Mouse (Mus musculus) heart, adult 9 months (tissue): ENCODE data around the gene Vps13d.
A peak's percentile ranks its signal among the peaks of the same experiment; 100 is the strongest.

Experiments
- DNase-seq, 2 experiments: peaks; one replicate each; pipeline ENCODE4 v3.0.0; 2022; ENCODE audit warnings: low spot score in 2 of 2

Vps13d gene

DNA sequence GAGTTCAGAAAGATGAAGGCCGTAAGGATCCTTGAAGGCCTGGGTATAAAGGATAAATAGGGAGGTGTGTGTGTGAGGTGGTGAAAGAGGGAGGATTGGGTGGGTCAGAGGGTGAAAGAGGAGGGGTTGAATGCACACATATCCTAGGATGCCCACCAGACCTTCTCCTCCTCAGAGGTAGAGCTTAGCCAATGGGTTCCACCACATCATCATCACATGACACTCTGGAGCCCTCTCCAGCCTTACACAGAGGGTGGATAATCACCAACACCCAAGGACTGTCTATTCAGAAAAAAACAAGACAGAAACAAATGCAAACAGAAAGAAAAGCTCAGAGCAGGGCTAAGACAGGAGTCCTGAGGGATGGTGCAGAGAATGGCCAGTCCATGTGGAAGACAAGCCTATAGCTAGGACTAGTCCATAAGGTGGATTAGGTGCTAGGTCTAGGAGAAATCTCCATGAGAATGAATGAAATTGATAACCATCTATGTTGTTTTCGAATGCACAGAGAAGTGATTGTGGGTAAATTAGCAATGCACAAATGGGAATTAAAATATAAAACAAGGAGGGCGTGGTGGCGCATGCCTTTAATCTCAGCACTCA is 188.8 kb downstream of the Vps13d start:
- no peak for DNase-seq

DNA sequence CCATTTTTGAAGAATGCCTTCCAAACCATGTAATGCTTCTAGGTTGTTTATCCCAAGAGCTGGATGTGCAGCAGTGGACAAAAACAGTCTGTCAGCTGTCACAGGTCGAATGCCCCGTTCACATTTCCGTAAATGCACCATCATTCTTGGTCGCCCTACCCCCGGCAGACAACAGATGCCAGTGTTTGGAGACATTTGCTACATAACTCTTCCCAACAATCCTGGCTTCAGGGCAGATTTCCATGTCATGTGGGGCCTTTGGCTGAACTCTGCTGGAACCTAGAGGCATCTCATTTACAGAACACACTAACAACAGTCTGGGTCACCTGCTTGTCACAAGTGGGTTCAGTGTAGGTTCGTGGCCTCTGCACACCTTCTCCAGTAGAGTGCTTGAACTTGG is 190.6 kb downstream of the Vps13d start:
- DNase-seq: peak in 1 of 2 experiments; percentile 42

DNA sequence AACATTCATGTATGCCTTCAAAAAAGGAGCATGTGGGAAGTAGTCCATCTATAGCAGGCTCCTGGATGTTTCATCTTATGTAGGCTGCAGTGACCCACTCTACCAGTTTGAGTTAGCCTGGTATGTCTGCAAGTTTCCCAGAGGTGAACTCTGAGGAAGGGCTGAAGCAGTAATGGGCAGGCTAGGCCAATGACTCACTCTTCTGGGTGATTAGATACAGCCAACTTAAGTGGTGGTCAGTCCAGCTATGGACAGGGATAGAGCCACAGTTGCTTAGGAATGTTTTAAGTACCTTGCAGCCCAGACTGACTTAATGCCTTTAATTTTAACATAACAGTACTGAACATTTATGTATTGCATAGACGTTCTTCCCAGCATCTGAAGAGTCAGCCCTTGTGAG is 192.1 kb downstream of the Vps13d start:
- no peak for DNase-seq

DNA sequence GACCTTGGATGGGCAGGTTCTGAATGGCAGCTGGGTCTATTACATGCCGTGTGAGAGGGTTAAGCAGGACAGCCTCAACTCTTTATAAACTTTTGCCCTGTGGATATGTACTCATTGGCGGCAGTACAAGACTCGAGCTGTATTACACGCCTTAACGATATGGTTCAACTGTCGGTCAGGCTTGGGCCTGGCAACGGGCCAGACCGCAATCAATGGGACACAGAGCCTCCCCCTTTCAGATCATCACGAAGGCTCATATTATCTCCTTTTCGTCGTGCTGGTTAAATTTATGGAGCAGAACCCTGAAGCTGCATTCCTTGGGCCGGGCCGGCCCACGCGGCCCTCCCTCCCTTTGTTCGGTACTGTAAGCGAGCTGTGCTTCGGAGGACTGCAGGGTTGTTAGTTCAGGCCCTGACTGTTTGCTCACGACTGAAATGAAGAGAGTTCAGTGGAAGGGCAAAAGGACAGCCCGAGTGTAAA is 194.9 kb downstream of the Vps13d start:
- DNase-seq: peak; percentile 59 to 70

DNA sequence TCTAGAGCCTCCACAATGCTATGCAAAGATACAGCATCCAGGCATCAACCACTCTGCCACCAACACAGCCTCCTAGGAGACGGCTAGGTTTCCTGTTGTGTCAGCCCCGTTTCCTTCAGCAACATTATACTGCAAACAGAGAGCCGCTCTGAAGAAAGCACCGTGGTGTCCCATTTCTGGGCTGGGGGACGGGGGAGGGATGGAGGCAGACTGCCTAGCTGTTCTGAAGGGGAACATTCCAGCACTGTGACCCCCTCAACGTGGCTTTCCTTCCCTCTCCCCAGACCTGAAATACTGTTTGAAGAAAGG is 195.3 kb downstream of the Vps13d start:
- DNase-seq: no peak

DNA sequence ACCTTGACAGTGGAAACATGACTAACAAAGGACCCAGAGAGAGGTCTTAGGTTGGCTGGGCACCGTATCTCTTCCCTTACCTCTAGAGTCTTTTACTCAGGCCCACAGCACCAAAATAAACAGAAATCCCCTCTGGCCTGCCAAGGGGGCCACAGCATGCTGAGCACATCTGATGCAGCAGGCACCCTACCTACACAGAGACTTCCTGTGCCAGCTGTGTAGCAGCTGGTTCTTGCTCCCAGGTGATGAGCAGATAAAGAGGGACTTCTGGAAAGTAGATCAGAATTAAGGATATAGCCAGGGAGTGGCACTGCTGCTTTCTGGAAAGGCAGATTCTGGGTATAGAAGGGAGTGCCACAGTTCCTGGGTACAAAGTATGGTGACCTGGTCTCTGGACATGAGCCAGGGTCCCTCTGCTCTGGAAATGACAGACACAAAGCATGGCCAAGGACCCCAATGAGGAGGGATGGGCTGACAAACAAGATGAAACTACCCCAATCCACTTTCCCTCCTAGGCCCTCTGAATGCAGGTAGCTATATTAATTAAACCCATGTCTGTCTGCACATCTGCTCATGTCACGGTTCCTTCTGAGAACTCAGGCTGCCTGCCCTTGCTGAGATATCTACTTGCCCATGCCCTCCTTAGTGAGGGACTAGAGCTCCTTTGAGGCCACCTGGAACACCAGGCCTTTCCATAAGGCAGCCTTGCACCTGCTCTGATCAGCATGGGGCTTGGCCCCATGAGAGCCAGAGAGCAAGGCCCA is 195.8 kb downstream of the Vps13d start:
- no peak for DNase-seq

DNA sequence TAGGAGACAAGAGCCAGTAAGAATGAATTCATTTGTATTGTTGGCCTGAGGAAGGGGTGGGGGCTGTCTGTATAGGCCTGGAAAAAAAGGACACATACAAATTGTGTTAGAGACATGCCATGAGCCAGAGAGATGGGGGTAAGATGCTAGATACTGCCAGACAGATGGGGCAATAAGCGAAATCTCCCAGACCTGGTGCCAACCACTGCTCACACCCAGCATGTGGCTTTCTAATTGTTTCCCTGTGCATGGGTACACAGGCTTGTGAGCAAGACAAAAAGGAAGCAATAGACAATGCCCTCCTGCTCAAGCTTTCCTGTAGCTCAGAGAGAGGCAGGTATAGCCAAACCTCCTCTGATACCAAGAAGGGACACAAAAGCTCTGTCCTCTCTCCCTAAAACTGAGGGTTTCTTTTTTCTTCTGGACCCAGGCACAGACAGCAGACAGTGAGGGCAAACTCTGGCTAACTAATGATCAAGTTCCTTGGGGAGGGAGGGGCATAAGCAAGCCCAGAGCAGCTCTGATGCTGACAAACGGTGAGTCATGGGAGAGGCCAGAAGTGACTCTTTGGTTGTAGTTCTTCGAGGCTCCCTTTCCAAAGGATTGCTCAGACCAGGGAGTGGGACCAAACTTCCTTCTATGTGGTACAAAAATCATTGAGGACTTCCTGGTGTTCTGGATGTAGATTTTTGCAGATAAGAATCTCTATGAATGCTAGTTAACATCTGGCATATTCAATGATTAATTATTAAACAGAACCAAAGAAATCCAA is 196.7 kb downstream of the Vps13d start:
- no peak for DNase-seq

DNA sequence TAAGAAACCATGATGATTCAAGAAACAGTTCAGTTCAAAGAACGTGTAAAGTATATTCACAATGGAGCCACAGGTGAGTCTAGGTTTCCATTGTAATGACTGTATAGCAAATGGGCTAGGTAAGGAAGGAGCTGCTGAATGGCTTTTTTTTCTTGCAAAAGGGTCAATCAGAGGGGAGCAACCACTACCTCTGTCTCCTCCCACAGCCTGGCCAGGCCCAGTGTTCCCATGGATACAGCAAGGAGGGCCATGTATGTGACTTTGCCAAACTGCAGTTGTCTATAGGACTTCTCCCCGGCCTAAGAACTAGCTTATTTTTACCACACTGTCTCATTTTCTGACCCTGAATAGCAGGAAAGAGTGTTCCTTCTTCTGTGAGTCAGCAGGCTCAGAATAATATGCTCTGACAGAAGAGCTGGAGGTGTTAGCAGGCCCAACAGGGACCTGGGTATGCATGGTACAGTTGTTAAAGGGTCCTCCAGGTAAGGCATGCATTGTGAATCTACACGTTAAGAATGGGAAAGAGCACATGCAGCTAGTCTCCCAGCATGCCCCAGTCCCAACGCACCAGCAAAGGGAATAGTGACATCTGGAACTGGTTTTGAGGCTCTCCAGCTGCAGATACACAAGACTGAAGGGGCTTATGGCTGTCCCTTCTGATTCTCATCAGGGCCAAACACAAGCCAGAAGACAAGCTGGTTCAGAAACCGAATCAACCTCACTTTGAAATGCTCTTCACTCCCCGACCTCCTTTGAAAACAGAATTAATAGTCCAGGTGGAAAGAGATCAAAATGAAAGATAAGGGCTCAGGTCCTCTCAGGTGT is 197.6 kb downstream of the Vps13d start:
- no peak for DNase-seq

DNA sequence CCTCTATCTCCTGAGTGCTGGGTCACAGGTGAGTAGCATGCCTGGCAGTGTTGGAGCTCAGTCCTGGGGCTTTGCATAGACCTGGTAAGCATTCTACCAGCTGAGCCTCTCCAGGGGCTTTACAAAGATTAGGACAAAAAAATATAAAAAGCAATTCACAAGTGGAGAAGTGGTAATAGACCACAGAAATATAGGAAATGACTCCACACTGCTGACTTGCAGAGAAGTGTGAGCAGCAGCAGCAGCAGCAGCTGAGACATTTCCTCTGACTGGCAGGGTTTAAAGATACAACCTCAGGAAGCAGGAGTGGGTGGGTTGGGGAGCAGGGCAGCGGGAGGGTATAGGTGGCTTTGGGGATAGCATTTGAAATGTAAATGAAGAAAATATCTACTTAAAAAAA is 199.0 kb downstream of the Vps13d start:
- DNase-seq: no peak

DNA sequence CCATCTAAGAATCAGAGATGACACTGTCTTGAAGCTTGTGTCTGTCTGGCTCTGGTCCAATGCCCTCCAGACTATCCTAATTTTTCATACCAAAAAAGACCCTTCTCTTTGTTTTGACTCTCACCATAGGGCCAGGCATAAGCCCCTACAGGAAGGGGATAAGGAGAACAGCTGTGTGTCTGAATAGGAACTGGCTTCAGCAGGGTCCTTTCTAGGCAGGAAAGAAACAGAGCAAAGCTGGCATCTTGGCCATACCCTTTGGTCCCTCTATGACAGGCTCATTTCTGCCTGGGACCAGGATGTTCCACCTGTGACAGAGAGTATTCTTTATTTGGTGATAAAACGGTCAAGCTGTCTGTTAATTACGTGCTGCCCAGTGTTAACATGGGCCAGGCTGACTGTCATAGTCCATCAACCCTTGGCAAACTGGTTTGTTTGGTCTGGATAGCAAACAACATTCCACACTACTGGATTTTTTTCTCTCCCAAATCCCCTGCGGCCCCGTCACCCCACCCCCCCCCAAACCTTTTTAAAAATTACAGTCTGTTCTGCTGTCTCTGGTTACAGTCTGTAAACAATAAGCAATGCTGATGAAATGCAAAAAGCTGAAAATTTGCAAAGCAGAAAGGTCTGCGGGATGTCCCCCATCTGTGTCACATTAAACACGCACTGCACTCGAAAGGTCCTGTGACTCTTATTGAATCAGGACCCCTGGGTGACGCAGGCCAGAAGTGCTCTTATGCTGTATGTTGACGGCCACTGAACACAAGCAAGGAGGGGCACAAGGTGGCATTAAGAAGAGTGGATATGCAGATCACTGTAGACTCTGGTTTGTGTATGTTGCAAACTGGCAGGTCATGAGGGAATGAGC is 201.5 kb downstream of the Vps13d start:
- DNase-seq: no peak

DNA sequence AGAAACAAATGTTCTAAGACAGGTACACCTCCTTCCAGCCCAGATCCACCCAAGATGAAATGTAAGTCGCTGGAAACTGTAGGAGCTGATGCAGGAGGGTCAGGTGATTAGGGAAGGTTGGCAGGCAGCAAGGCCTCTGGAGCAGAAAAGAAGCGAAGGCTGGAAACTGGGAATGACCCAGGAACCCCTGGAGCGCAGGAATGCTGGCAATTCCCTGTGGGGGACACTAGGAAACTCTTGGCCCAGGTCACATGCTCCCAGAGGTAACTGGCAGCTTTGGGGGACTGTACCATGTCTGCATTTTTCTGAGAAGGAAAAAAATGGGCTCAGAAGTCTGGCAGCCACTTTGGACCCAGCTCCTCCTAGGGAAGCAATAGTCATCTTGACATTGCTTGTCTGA is 202.4 kb downstream of the Vps13d start:
- no peak for DNase-seq

DNA sequence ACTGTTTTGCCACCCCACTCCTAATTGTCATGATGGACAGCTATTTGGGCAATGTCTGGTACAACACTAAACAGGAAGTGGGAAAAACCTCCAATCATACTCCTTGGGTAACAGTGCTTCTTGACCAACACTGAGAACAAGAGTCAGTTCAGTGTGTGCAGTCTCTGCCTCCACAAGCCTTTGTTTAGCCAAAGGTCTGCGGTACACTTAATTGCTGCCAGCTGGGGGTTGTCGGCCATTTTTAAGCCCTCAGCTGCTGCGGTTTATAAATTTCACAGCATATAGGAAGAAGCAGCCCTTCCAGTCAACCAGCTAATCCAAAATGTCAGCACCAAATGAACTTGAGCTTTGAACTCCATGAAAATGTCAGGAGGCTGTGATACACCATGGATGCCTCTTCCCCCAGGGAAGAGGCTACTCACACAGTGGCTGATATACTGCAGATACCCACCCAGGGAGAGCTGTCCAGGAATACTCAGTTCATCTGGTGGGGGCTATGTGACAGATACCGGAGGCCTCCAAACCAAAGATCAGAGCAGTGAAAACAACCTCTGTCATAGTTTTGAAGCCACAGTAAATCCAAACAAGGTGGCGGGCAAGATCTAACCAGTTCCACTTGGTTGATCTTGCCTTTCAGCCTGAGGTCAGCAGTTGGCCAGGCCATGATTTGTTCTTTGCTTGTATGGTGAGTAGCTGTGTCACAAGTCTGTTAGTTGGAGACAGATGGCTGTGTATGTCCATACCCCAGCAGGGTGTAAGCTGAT is 206.2 kb downstream of the Vps13d start:
- DNase-seq: no peak

DNA sequence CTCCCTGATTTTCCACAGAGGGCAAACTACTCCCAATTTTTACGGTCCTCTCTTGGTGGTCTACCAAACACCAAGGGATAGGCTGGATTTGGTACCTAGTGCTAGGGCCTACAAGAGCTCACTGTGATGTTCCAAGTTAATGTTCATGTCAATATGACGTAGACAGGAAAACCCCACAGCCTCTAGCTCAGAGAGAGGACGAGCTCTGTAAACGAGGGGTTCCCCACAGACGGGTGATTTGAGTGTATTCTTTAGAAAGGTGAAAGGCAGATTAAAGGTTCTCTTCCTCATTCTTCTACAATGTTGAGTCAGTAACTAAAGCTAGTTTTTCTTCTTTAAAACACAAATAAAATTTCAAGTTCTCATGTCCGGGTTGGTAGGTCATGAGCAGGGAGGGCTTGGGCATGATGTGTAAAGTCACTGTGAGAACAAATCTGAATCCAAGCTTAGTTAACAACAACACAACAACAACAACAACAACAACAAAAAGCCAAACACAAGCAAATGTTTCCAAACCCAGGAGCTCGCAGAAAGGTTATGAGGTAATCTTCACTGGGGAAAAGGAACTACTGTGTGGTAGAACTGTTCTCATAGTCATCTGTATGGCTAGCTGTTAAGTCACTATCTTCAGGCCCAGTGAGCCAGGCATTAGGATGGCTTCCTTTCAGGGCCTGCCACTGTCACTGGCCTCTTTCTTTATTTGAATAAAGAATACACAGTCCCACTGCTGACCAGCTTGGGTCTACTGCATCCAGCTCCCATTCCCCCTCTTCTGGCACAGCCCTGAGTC is 208.6 kb downstream of the Vps13d start:
- DNase-seq: no peak

DNA sequence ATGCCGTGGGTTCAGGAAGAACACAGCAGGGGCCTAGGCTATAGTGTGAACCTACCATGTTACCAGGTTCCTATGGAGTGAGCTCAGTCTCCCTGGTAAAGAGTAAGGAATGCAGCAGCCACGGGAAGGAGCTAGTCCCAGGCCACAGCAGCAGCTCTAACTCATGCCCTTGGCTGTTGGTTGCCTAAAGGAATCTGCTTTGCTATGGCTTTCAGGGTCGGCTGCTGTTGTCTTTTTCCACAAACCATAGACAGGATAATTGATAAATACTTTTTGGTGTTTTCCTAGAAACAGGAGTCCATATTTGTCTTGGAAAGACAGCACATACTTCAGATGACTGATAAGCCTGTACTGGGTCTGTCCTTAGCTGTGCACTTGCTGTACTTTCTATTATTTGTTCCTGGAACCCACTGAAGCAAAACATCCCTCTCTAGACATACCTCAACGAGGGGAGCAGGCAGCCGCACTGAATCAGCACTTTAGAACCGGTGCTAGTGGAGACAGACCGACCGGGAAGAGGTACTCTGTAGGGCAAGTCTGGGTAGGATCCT is 210.9 kb downstream of the Vps13d start:
- peak in 1 of 2 experiments; percentile 65 for DNase-seq

DNA sequence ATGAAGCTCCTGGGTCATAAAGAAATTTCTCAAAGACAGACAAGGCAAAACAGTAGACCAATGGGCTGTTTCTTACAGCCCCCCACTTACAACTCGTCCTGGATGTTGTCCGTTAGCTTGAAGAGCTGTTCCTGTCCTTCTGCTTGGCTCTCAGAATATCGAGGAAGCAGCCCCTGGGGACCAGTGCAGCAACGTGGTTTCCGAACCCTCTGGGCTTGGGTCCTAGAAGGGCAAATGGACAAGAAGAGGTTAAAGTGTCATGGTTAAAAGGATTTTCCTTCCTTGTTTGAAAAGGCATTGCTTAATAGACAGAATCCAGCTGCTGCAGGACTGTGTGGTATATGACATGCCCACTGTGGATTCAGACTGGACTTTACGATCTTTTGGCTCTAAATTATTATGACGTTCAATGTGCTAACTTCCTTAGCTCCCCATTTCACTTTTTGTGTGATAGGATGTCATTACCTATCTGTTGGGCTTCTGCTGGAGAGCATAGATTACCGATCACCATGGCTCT is 211.5 kb downstream of the Vps13d start:
- DNase-seq: no peak

DNA sequence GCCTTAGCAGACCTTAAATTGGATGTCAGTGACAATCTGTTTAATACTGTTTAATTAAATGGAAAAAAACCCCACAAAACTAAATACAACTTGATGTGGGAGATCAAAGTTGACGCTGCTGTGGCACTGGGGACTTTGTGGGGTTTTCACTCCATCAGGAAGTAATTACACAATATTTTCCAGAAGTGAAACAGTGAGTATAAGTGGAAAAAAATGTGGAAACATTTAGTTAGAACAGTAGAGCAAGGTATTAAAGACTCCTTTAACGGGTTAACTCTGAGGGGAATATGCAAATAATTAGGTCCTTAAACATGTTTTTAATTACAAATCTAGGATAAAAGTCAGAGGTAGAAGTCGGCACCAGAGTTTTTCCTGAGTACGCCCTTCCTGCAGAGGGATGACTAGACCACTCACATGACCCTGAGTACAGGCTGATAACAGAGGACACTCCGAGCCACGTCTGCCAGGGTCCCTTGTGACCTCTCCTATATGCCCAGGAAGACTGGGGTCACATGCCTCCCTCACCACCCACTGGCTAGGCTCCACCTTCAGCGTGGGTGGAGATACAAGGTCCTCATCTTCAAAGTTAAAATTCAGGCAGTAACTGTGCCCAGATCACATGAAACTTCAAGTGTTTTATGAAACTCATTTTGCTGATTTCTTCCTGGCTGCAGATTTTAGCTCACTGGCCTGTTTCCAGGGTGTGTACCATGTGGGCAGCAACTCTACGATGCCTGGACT is 213.8 kb downstream of the Vps13d start:
- DNase-seq: peak; percentile 86 to 87

DNA sequence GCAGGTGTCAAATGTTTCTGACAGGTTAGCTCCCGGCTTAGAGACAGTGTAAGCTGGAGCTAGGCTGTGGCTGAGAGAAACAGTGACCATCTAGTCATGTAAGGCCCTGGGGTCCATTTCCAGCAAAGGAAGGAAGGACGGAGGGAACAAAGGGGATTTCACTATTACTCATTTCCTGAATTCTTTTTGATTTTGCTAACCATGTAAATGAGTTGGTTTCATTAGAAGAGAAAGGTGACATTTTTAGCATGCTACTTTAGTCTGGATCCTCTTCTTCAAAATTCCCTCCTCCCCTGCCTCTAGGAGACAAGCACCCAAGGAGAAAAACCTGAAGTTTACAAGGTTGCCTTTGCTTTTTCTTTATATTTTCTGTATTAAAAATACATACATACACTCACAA is 214.7 kb downstream of the Vps13d start:
- DNase-seq: no peak

DNA sequence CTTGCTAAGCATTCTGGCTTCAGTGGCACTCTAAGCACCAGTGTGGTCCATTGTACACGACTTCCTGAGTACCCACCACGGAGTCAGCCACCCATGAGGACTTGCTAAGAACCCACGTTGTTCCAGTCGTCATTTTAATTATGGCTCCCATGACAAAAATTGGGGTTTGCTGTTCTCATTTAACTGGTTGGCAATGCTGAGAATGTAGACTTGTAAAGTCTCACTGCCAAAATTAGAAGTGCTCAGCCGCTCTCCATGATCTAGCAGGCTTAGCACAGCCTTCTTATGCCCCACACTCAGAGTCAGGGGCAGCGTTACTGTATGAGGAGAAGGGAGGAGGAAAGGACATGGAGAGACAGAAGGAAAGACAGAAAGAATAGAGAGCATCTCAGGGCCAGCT is 216.8 kb downstream of the Vps13d start:
- no peak for DNase-seq
